Mouse (Mus musculus): ENCODE results near the gene Scn7a. TPM values are rescaled to one million over a fixed set of nuclear protein-coding genes. Genes with fewer than 3 reads are reported as not detected.

Gene Scn7a
- not detected for polyA plus RNA-seq (2017; shearing (Covaris generic))

DNA sequence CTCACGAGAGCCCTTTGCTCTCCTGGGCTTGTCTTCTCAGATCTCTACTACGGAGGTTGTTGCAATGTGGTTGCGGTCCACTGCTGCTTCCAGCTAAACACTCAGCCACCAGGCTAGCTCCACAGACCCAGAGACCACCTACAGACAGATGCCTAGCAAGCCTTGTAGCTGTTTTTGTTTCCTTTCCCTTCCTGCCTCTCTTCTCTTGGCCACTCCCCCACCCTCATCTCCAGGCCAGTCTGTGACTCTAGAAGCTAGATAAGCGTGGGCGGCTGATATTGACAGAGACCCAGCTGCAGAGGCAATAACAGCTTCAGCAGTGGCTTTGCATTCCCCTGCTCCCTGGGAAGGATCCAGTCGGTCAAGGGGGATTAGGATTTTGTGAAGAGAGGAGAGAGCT, at the start of gene Scn7a:
Scn7a (minus strand) TSS at position 150 of the 400 bp plus-strand sequence.
- no peak for ATAC-seq

DNA sequence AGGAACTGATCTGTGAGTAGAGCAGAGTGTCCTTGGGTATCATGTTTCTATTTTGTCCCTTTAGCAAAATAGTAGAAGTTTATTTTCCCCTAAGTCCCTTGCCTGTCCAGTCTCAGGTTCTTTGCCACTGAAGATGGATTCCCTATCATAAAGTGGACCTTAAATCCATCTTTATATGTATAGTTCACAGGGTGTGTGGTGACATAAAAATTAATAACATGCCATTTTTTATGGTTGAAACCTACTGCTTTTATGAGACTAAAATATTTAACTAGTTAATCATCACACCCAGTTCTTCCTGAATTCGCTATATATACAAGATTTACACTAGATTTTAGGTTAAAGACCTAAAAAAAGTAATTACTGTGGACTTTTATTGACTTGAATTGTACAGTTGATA, 43.0 kb upstream of the Scn7a start:
- ATAC-seq: no peak

GRCm38 (mm10) chr2:66819862-66820559, 35.3 kb upstream of the Scn7a start:
- no peak for ATAC-seq

DNA sequence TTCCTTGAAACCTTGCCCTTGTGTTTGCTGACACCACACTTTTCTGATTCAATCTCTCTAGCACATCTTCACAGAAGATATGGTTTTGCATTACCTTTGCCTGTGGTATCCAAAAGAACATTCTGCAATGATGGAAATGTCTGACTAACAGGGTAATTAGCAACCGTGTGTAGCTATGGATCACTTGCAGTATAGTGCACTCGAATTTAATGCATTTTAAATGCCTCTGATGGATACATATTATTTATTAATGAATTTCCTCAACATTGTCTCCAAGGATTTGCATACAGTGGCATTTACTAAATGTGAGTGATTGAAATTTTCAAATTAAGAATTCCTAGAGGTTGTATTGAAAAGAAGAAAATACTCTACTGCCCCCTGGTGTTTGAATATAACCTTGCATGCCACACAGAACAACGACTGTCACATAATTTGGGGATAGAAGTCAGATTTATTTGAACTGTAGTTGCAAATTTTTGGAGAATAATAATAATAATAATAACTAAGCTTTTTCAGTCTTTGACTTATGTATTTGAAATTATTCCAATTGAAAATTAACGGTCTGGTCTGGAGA, 15.0 kb upstream of the Scn7a start:
- ATAC-seq: no peak

DNA sequence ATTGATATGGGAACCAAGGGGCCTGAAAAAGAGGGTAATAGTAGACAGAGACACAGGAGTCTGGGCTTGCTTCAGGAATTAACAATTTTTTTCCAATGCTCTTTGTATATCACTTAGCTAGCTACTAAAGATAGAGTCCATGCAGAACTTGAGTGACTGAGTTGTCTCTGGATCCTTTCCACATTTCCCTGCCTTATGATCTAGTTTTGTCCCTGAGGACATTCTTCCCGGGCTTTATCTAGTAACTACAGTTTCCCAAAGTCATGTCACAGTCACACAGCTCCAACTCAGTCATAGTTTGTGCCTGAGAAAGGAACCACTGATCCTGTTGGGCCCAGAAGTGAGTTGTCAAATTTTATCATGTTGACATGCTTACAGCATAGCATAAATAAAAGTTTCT, 12.8 kb upstream of the Scn7a start:
- no peak for ATAC-seq

DNA sequence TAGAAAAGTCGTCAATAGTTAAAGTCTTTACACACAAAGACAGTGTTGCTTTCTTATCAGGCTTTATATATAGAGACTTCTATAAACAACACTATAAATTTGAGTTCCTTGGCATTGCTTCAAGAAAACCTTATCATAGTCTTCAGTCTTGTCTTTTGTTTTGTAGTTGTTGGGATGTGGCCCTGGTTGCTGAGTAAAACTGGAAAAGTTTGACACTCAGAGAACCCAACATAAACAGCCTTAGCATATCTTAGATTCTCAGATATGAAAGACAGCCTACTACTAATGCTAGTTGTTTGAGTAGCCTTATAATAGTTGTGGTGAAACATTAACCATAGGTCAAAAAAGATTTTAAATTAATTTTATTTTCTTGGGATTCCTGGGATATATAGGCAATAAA, 6.9 kb upstream of the Scn7a start:
- ATAC-seq: no peak

- no peak for ATAC-seq
Measured at GRCm38 (mm10) chr2:66780884-66781283, 3.8 kb downstream of the Scn7a start.

GRCm38 (mm10) chr2:66767980-66768379, 16.7 kb downstream of the Scn7a start:
- no peak for ATAC-seq

DNA sequence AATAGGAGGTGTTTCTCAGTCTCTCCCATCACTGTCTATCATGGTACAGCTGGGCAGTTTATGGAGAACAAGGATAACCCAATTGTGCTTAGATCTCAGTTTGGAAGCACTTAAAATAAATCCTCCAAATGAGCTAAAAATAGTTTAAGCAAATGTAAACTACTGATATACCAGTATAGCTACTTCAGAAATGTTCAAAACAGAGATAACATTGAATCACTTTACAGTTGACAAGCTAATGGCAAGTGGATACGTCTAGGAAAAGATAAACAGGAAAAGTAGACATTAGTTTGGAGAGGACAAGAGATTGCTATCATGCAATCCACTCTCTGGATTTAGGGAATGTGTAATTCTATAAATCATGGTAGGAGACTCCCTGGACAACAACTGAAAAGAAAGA, 19.5 kb downstream of the Scn7a start:
- ATAC-seq: no peak

GRCm38 (mm10) chr2:66762905-66763304, 21.8 kb downstream of the Scn7a start:
- no peak for ATAC-seq

GRCm38 (mm10) chr2:66728002-66728401, 56.7 kb downstream of the Scn7a start:
- ATAC-seq: no peak

DNA sequence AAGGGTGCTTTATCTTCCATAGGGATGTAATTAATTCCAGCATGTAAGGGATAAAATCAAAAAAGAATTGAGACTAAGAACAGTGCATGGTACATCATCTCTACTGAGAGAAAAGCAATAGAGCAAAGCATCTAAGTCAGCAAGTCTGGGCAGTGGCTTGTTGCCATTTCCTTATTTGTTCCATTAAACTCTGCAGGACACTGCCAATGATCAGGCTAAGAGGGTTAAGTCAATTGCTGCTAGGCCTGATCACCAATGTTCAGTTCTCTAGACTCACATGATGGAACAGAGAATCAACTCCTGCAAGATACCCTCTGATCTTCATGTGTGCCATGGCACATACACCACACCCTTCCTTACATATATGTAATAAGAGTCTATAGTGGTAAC, 57.1 kb downstream of the Scn7a start:
- no peak for ATAC-seq

GRCm38 (mm10) chr2:66726878-66727584, 57.7 kb downstream of the Scn7a start:
- ATAC-seq: no peak

DNA sequence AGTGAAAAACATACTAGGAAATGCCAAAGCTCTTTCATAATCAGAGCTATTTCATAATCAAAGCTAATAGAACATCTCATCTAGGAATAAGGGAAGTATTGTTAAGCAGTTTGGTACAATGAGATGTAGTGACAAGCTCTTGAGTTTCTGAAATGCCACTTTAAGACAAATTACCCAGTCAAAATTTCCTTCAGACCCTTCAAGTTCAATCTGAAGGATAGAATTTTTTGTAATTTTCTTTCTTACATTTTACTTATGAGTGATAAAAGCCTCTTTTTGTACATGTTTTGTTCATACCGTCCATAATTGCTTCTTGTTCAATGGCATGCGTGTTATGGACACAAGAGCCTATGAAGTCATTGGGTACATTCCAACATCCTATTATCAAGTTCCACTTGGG, 72.6 kb downstream of the Scn7a start:
- no peak for ATAC-seq

DNA sequence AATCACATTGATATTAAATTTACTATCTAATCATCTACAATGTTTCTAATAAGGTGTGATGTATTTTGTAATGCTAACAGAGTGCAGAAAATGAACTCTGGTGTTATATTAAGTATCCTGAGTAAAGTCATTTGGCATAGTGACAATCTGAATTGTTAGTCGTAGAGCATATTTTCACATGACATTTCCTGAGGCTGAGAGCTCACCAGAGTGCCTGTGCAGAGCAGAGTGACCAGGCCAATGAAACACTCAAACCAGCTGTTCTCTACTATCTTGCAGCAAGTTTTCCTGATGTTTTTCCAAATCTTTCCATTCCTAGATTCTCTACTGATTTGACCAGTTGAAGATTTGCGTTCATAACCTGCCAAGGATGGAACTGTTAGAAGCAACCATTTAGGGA, 92.4 kb downstream of the Scn7a start:
- ATAC-seq: no peak

DNA sequence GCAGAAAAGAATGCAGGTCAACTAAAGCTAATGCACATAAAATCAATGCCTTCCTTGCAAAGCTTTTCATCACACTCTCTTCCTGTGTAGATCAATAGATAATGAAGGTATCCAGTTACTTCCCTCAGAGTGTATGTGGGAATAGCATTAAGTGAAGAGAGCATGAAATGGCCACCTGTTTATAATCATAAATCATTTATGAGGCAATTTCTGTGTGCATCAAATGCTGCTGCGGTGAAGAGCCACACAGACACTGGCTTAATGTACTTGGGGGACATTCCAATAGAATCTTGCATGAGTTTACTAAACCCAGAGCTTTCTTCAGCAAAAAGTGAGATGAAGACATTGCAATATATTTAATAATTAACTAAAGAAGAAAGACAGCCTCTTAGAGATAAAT, 122.7 kb downstream of the Scn7a start:
- no peak for ATAC-seq

GRCm38 (mm10) chr2:66656430-66656829, 128.3 kb downstream of the Scn7a start:
- no peak for ATAC-seq

DNA sequence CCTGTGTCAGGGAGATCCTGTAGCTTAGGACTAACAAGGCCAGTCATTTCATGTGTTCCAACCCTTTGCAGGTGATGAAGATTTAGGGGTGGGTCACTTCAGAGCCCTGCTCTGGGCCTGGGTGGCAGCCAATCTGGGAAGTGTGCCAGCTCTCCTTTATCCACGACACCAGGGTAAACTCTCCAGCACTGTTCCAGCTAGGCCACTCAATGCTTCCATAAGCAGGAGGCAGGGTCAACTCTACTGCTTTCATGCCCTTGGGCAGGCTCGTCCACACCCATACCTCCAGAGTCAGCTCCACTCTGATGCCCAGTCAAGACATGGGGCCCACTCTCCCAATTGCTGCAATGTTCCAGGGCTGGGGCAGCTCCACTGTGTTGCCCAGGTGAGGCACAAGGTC, 129.3 kb downstream of the Scn7a start:
- ATAC-seq: no peak

GRCm38 (mm10) chr2:66644384-66644783, 140.3 kb downstream of the Scn7a start:
- no peak for ATAC-seq

DNA sequence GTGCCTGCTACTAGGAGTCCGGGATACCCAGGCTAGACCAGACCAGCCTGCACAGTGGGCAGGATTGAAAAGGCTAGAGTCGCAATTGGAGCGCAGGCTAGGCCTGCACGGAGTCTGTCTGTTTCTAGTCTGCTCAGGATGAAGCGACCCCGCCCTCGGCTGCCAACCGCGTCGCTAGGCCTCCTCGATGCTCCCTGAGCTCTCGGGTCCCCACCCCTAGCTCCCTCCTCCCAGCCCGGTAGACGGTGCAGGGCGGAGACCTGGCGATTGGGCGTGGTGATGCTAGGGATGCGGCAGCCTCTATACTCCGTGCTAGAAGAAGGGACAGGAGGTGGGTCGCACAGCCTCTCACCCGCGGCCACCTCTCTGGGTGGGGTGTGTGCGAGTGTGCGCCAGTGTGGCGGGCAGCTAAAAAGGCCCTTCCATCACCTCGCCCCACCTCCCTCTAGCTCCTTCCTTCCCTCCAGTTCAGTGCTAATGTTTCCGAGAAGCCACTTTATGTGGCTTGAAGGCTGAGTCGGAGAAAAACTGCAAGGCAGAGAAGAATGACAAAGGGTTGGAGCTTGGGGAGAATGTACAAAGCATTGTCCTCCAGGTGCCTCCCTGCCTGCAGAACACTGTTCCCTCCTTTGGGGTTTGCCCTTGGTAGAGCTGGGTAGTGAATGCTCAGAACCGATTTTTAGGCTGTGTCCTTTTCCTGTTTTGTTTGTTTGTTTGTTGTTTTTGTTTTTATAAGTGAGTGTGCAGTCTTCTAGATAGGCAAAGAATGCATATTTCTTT, 149.9 kb downstream of the Scn7a start, which contains the start of gene Scn9a:
Scn9a (minus strand) TSS at position 383 of the 780 bp plus-strand sequence.
- ATAC-seq: no peak

DNA sequence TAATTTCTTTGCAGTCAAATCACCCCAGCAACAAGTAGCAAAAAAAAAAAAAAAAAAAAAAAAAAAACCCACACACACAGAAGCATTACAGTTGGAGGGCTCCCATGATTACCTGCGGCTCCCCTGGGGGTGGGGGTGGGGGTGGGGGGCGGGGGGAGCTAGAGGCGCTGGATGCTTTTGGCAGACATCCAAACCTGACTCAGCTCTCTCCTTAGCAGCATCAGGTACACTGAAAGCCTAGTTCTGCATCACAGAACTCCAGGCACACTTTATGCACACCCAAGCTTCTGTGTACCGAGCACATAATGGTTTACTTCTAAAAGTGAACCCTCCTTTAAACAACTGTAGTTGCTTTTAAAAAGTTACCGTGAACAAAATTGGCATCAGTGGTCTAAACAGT, 152.0 kb downstream of the Scn7a start:
- ATAC-seq: no peak
